Mouse (Mus musculus): ENCODE data around the gene Stx8. TPM values are rescaled to one million over a fixed set of nuclear protein-coding genes. Genes with fewer than 3 reads are reported as not detected.

Gene Stx8
- polyA plus RNA-seq, 1 experiment from 2014 or later = 59.5 TPM

- H3K36me3 ChIP-seq = no peaks in the 10 kb centered on the region
- WGBS = 18% methylated on average over 11 of the region's 11 CpGs
- H3K4me1 ChIP-seq (replicated peaks) = peaks cover 19% of the 10 kb centered on the region
- H3K9me3 ChIP-seq = no peaks in the 10 kb centered on the region
- no peaks in the 10 kb centered on the region for H3K27me3 ChIP-seq
- H3K4me2 ChIP-seq = no peak overlapping the region
- no peak overlapping the region for H3K4me3 ChIP-seq
- ATAC-seq (ENCODE audit: low FRiP score, low read depth) = no peak
- H3K27ac ChIP-seq (replicated peaks) = no peak overlapping the region
- no peak overlapping the region for H3K9ac ChIP-seq
Observed at GRCm38 (mm10) chr11:68113454-68114100, 147.6 kb downstream of the Stx8 start.

- no peak overlapping the region for H3K27ac ChIP-seq (replicated peaks)
Observed at GRCm38 (mm10) chr11:68114202-68114601, 148.2 kb downstream of the Stx8 start.

DNA sequence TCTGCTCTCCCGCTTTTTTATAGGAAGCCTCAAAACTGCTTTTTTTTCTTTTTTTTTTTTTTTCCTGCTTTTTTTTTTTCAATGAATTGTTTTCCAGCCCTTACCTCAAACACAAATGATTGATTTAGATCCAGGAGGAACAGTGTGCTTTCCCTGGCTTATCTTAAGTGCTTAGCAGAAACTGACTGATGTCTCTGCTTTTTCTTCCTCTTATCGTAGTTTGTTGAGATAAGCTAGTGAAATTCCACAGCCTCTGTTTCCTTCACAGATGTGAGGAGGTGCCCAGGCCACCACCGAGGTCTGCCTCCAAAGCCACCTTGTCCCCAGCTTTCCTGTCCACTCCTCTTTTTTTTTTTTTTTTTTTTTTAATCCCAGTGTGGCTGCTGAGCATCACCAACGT is 150.2 kb downstream of the Stx8 start:
- Histone ChIP-seq H3K27me3 (no peaks in the 10 kb centered on the region), H3K4me2 (no peak overlapping the region), H3K4me1 (replicated peaks) (peaks cover 26% of the 10 kb centered on the region), H3K27ac (replicated peaks) (no peak overlapping the region), H3K4me3 (no peak overlapping the region), H3K9ac (no peak overlapping the region), H3K36me3 (no peaks in the 10 kb centered on the region), H3K9me3 (no peaks in the 10 kb centered on the region)
- 66% methylated on average over 4 of the region's 4 CpGs for WGBS
- no peak for ATAC-seq (ENCODE audit: low FRiP score, low read depth)

More at GRCm38 (mm10) chr11:68114202-68114601, 148.2 kb downstream of the Stx8 start:
- H3K9me3 ChIP-seq = no peaks in the 10 kb centered on the region
- no peak overlapping the region for H3K9ac ChIP-seq
- ATAC-seq (ENCODE audit: low FRiP score, low read depth) = no peak
- no peaks in the 10 kb centered on the region for H3K36me3 ChIP-seq
- H3K4me2 ChIP-seq = no peak overlapping the region
- 18% methylated on average over 6 of the region's 6 CpGs for WGBS
- no peaks in the 10 kb centered on the region for H3K27me3 ChIP-seq
- H3K4me1 ChIP-seq (replicated peaks) = peaks cover 19% of the 10 kb centered on the region
- no peak overlapping the region for H3K4me3 ChIP-seq

GRCm38 (mm10) chr11:68117878-68118660 is 152.1 kb downstream of the Stx8 start:
- H3K27ac ChIP-seq (replicated peaks) = no peak overlapping the region
- no peaks in the 10 kb centered on the region for H3K9me3 ChIP-seq
- H3K4me1 ChIP-seq (replicated peaks) = peaks cover 35% of the 10 kb centered on the region
- H3K27me3 ChIP-seq = no peaks in the 10 kb centered on the region
- no peak overlapping the region for H3K4me3 ChIP-seq
- no peak overlapping the region for H3K9ac ChIP-seq
- no peaks in the 10 kb centered on the region for H3K36me3 ChIP-seq
- no peak for ATAC-seq (ENCODE audit: low FRiP score, low read depth)
- WGBS = 73% methylated on average over 10 of the region's 10 CpGs
- H3K4me2 ChIP-seq = no peak overlapping the region

DNA sequence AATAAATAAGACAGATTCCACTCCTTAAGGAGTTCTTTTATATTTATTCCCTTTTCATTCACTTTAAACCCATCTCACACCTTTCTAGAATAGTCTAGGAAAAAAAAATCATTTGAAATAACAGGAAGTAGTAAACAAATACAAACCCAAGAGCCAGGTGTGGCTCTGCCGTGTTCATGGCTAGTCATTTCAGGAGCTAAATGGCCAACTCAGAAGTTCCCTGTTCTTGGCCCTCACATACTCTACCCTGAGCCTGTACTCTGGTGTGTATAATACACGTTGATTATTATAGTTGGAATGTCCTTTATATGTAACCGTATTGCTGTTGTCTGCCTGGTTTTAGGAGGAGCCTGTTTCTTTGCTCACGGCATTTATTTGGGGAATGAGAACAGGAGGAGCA is 152.7 kb downstream of the Stx8 start:
- Histone ChIP-seq H3K27ac (replicated peaks) (no peak overlapping the region), H3K4me2 (no peak overlapping the region), H3K4me3 (no peak overlapping the region), H3K36me3 (no peaks in the 10 kb centered on the region), H3K27me3 (no peaks in the 10 kb centered on the region), H3K9ac (no peak overlapping the region), H3K4me1 (replicated peaks) (peaks cover 31% of the 10 kb centered on the region), H3K9me3 (no peaks in the 10 kb centered on the region)
- 82% methylated on average over 4 of the region's 4 CpGs for WGBS
- ATAC-seq (ENCODE audit: low FRiP score, low read depth) = no peak

DNA sequence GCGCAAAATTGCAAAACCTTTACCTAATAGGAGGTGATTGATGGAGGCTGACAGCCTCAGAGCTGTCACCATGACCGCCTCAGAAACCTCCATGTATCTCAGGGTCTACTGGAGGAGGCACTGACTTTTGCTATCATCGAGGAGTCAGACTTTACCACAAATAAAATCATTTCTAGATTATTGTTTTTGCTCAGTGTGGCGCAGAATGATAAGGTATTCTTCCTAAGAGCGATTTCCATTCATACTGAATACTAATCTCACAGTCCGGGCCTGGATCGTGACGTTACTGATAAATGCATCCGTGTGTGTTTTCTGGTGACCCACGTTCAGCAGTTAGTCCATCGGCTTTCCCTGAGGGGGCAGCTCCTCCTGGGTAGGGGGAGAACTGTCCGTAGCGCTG is 153.1 kb downstream of the Stx8 start:
- H3K4me2 ChIP-seq = no peak overlapping the region
- no peaks in the 10 kb centered on the region for H3K9me3 ChIP-seq
- peaks cover 26% of the 10 kb centered on the region for H3K4me1 ChIP-seq (replicated peaks)
- H3K4me3 ChIP-seq = no peak overlapping the region
- no peak overlapping the region for H3K27ac ChIP-seq (replicated peaks)
- 60% methylated on average over 13 of the region's 13 CpGs for WGBS
- H3K27me3 ChIP-seq = no peaks in the 10 kb centered on the region
- ATAC-seq (ENCODE audit: low FRiP score, low read depth) = no peak
- H3K9ac ChIP-seq = no peak overlapping the region
- no peaks in the 10 kb centered on the region for H3K36me3 ChIP-seq

GRCm38 (mm10) chr11:68121260-68121659 is 155.3 kb downstream of the Stx8 start:
- Histone ChIP-seq H3K9me3 (no peaks in the 10 kb centered on the region), H3K36me3 (no peaks in the 10 kb centered on the region), H3K27ac (replicated peaks) (peak overlapping the region; percentile 51; the same call in 1 of the 2 replicates), H3K4me3 (no peak overlapping the region), H3K27me3 (no peaks in the 10 kb centered on the region), H3K9ac (no peak overlapping the region; the same call in 1 of the 2 replicates), H3K4me2 (no peak overlapping the region), H3K4me1 (replicated peaks) (peaks cover 20% of the 10 kb centered on the region)
- WGBS = 17% methylated on average over 6 of the region's 6 CpGs
- ATAC-seq (ENCODE audit: low FRiP score, low read depth) = no peak

- Histone ChIP-seq H3K4me3 (no peak overlapping the region), H3K27ac (replicated peaks) (no peak overlapping the region), H3K9ac (no peak overlapping the region), H3K36me3 (no peaks in the 10 kb centered on the region), H3K4me2 (no peak overlapping the region), H3K27me3 (no peaks in the 10 kb centered on the region), H3K9me3 (no peaks in the 10 kb centered on the region), H3K4me1 (replicated peaks) (peaks cover 20% of the 10 kb centered on the region)
- 15% methylated on average over 6 of the region's 6 CpGs for WGBS
- ATAC-seq (ENCODE audit: low FRiP score, low read depth) = no peak
Observed at GRCm38 (mm10) chr11:68121660-68122059, 155.7 kb downstream of the Stx8 start.

DNA sequence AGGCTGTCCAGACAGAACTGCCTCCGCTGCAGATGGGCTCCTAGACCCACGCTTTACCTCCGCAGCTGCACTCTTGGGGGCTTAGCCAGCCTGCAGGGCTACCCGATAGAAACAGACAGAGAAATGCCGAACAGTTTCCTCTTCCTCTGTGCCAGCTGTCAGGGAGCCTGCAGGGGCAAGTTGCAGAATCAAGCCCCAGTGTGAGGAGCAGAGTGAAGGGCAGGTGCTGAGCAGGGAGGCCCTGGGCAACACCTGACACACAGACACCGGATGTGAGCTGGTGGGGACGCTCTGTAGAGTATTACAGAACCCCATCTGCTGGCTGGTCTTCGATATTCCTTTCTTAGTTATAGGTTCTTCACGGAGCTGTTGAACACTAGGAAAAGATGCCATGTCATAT is 160.1 kb downstream of the Stx8 start:
- Histone ChIP-seq H3K27me3 (no peaks in the 10 kb centered on the region), H3K4me3 (no peak overlapping the region), H3K4me1 (replicated peaks) (peaks cover 10% of the 10 kb centered on the region), H3K9ac (no peak overlapping the region), H3K9me3 (no peaks in the 10 kb centered on the region), H3K27ac (replicated peaks) (no peak overlapping the region), H3K4me2 (no peak overlapping the region), H3K36me3 (no peaks in the 10 kb centered on the region)
- ATAC-seq (ENCODE audit: low FRiP score, low read depth) = no peak
- WGBS = 75% methylated on average over 9 of the region's 9 CpGs

DNA sequence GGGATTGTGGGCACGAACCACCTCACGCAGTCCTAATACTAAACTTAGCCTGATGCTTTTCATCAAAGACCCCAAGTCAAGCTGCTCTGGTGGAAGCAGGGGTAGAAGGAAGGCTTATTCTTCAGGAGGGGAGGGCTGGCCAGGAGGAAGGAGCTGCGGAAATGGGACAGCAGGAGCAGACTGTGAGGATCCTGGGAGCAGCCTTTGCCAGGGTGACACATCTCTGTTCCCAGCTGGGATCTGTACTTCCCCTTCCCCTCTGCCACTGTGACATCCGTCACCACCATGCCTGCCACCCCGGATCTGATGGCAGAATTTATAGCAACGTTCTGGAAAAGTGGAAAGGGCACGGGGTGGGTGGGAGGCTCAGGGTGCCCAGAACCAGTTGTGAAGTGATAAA is 168.5 kb downstream of the Stx8 start:
- H3K9me3 ChIP-seq = no peaks in the 10 kb centered on the region
- no peak overlapping the region for H3K4me3 ChIP-seq
- H3K4me1 ChIP-seq (replicated peaks) = no peaks in the 10 kb centered on the region
- no peak overlapping the region for H3K9ac ChIP-seq
- WGBS = 78% methylated on average over 7 of the region's 7 CpGs
- no peak overlapping the region for H3K27ac ChIP-seq (replicated peaks)
- H3K36me3 ChIP-seq = no peaks in the 10 kb centered on the region
- no peak overlapping the region for H3K4me2 ChIP-seq
- ATAC-seq (ENCODE audit: low FRiP score, low read depth) = no peak
- H3K27me3 ChIP-seq = no peaks in the 10 kb centered on the region

DNA sequence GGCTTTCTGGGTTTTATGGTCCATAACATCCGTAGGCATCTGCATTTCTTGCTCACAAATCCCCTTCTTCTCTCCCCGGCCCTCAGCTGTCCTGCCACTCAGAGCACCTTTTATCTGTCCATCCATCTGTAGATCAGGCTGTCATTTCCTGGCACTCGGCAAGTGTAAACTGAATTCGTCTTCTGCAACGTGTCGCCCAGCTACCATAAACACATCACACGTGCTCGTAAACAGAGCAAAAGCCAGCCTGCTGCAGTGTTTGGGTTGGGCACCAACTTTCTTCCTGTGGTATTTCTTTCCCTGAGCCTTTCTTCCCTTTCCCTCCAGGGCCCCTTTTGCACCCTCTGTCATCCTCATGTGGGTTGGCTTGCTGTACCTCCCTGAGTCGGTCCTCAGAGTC is 169.4 kb downstream of the Stx8 start:
- Histone ChIP-seq H3K9me3 (no peaks in the 10 kb centered on the region), H3K9ac (no peak overlapping the region), H3K27ac (replicated peaks) (no peak overlapping the region), H3K36me3 (no peaks in the 10 kb centered on the region), H3K4me2 (no peak overlapping the region), H3K27me3 (no peaks in the 10 kb centered on the region), H3K4me3 (no peak overlapping the region), H3K4me1 (replicated peaks) (no peaks in the 10 kb centered on the region)
- WGBS = 72% methylated on average over 9 of the region's 9 CpGs
- ATAC-seq (ENCODE audit: low FRiP score, low read depth) = no peak

- 78% methylated on average over 8 of the region's 8 CpGs for WGBS
- H3K9me3 ChIP-seq = no peaks in the 10 kb centered on the region
Observed at GRCm38 (mm10) chr11:68136687-68137086, 170.7 kb downstream of the Stx8 start.

More at GRCm38 (mm10) chr11:68136687-68137086, 170.7 kb downstream of the Stx8 start:
- no peak overlapping the region for H3K27ac ChIP-seq (replicated peaks)
- no peak overlapping the region for H3K4me3 ChIP-seq
- H3K27me3 ChIP-seq = no peaks in the 10 kb centered on the region
- H3K36me3 ChIP-seq = no peaks in the 10 kb centered on the region
- no peak overlapping the region for H3K9ac ChIP-seq
- ATAC-seq (ENCODE audit: low FRiP score, low read depth) = no peak
- no peak overlapping the region for H3K4me2 ChIP-seq
- no peaks in the 10 kb centered on the region for H3K4me1 ChIP-seq (replicated peaks)
